Mouse (Mus musculus): ENCODE data around the gene Rph3a. TPM values are rescaled to one million over a fixed set of nuclear protein-coding genes. Genes with fewer than 3 reads are reported as not detected.
"Not testable (repeated sequence)": the region's sequence is repeated elsewhere in the genome, so short reads cannot be mapped to it uniquely, and the experiment has no call there.

Gene Rph3a
- total RNA-seq, 2 experiments from 2014 or later: 0.27 TPM; not detected in 1

GRCm38 (mm10) chr5:120974522-120974921, 35.4 kb downstream of the Rph3a start:
- no peak for DNase-seq (ENCODE audit: low spot score in 2 of 2)

- DNase-seq (ENCODE audit: low spot score in 2 of 2): no peak
Observed at GRCm38 (mm10) chr5:120972278-120972677, 37.6 kb downstream of the Rph3a start.

GRCm38 (mm10) chr5:120971326-120971725, 38.6 kb downstream of the Rph3a start:
- DNase-seq (ENCODE audit: low spot score in 2 of 2): no peak

GRCm38 (mm10) chr5:120969703-120970102, 40.2 kb downstream of the Rph3a start:
- no peak for DNase-seq (ENCODE audit: low spot score in 2 of 2)

GRCm38 (mm10) chr5:120968799-120969198, 41.1 kb downstream of the Rph3a start:
- no peak for DNase-seq (ENCODE audit: low spot score in 2 of 2)

- DNase-seq (ENCODE audit: low spot score in 2 of 2): no peak
Observed at GRCm38 (mm10) chr5:120968134-120968532, 41.8 kb downstream of the Rph3a start.

- no peak for DNase-seq (ENCODE audit: low spot score in 2 of 2)
Observed at GRCm38 (mm10) chr5:120967355-120968133, 42.3 kb downstream of the Rph3a start.

GRCm38 (mm10) chr5:120966894-120967293, 43.0 kb downstream of the Rph3a start:
- DNase-seq (ENCODE audit: low spot score in 2 of 2): no peak

- DNase-seq (ENCODE audit: low spot score in 2 of 2): no peak
Observed at GRCm38 (mm10) chr5:120966156-120966555, 43.7 kb downstream of the Rph3a start.

GRCm38 (mm10) chr5:120961004-120961403, 48.9 kb downstream of the Rph3a start:
- no peak for DNase-seq (ENCODE audit: low spot score in 2 of 2)

GRCm38 (mm10) chr5:120953974-120954373, 55.9 kb downstream of the Rph3a start:
- DNase-seq (ENCODE audit: low spot score in 2 of 2): no peak

- DNase-seq (ENCODE audit: low spot score in 2 of 2): no peak
Observed at GRCm38 (mm10) chr5:120952242-120952770, 57.6 kb downstream of the Rph3a start.

- no peak for DNase-seq (ENCODE audit: low spot score in 2 of 2)
Observed at GRCm38 (mm10) chr5:120942076-120942475, 67.8 kb downstream of the Rph3a start.

- DNase-seq (ENCODE audit: low spot score in 2 of 2): no peak
Observed at GRCm38 (mm10) chr5:120938586-120938985, 71.3 kb downstream of the Rph3a start.

- no peak for DNase-seq (ENCODE audit: low spot score in 2 of 2)
Observed at GRCm38 (mm10) chr5:120937841-120938240, 72.1 kb downstream of the Rph3a start.

GRCm38 (mm10) chr5:120933966-120934365, 75.9 kb downstream of the Rph3a start:
- DNase-seq (ENCODE audit: low spot score in 2 of 2): no peak

GRCm38 (mm10) chr5:120927036-120927435, 82.9 kb downstream of the Rph3a start:
- DNase-seq (ENCODE audit: low spot score in 2 of 2): peak in 1 of 2 experiments; percentile 1

- peak in 1 of 2 experiments; percentile 9 for DNase-seq (ENCODE audit: low spot score in 2 of 2)
Observed at GRCm38 (mm10) chr5:120926311-120926710, 83.6 kb downstream of the Rph3a start.

- DNase-seq (ENCODE audit: low spot score in 2 of 2): peak in 1 of 2 experiments; percentile 5
Observed at GRCm38 (mm10) chr5:120924520-120924919, 85.4 kb downstream of the Rph3a start.

- DNase-seq (ENCODE audit: low spot score in 2 of 2): no peak
Observed at GRCm38 (mm10) chr5:120923969-120924368, 85.9 kb downstream of the Rph3a start.

GRCm38 (mm10) chr5:120920296-120920695, 89.6 kb downstream of the Rph3a start:
- no peak for DNase-seq (ENCODE audit: low spot score in 2 of 2)

- DNase-seq (ENCODE audit: low spot score in 2 of 2): not testable (repeated sequence)
Observed at GRCm38 (mm10) chr5:120919156-120919935, 90.5 kb downstream of the Rph3a start.

All from gastrocnemius, postnatal 4 days (tissue).